Mouse (Mus musculus): Measurements from ENCODE around the gene Atp5g1. TPM values are rescaled to one million over a fixed set of nuclear protein-coding genes. Genes with fewer than 3 reads are reported as not detected.
A peak's percentile ranks its signal among the peaks of the same experiment; 100 is the strongest.

Atp5g1 gene
- polyA plus RNA-seq, 1 experiment: 12.4 TPM

GRCm38 (mm10) chr11:96074351-96075176, 906 bp downstream of the Atp5g1 start:
- no peak for TF ChIP-seq GATA1 (IDR thresholded peaks at IDR 0.05; ENCODE audit: low read length)
- Histone ChIP-seq H3K9me3 (ENCODE audit: control insufficient read depth, low read length) (no peaks in the 10 kb centered on the region), H3K27me3 (ENCODE audit: control insufficient read depth) (no peaks in the 10 kb centered on the region), H3K4me3 (replicated peaks) (peak overlapping the region; percentile 83), H3K36me3 (ENCODE audit: control insufficient read depth) (peaks cover 40% of the 10 kb centered on the region), H3K4me1 (ENCODE audit: control insufficient read depth) (peaks cover 56% of the 10 kb centered on the region)

GRCm38 (mm10) chr11:96073295-96073993, 2.0 kb downstream of the Atp5g1 start:
- Histone ChIP-seq H3K4me1 (ENCODE audit: control insufficient read depth) (peaks cover 56% of the 10 kb centered on the region), H3K4me3 (replicated peaks) (peak overlapping the region; percentile 83), H3K36me3 (ENCODE audit: control insufficient read depth) (peaks cover 45% of the 10 kb centered on the region), H3K27me3 (ENCODE audit: control insufficient read depth) (no peaks in the 10 kb centered on the region), H3K9me3 (ENCODE audit: control insufficient read depth, low read length) (no peaks in the 10 kb centered on the region)
- no peak for TF ChIP-seq TAL1 (IDR thresholded peaks at IDR 0.05; ENCODE audit: low read length)
- no peak for TF ChIP-seq GATA1 (IDR thresholded peaks at IDR 0.05; ENCODE audit: low read length)

DNA sequence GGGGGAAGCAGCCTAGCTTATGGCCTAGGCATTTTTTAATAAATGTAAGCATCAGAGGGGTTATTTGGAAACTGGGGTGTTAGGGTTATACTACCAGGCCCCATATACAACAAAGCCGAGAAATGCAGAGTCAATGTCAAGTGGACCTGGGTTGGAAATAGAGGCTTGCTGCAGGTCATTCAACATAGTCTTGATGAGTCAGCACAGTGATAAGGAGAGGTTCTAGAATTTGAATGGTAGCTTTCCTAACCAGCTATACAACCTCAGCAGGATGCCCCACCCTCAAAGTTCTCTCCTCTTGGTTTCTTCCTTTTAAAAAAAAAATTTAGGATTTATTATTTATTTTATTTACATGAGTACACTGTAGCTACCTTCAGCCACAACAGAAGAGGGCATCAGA, 4.5 kb downstream of the Atp5g1 start:
- H3K36me3 ChIP-seq (ENCODE audit: control insufficient read depth): peaks cover 49% of the 10 kb centered on the region
- peaks cover 51% of the 10 kb centered on the region for H3K4me1 ChIP-seq (ENCODE audit: control insufficient read depth)
- H3K27me3 ChIP-seq (ENCODE audit: control insufficient read depth): no peaks in the 10 kb centered on the region
- TF ChIP-seq GATA1 (IDR thresholded peaks at IDR 0.05; ENCODE audit: low read length): no peak
- TF ChIP-seq TAL1 (IDR thresholded peaks at IDR 0.05; ENCODE audit: low read length): no peak
- no peaks in the 10 kb centered on the region for H3K9me3 ChIP-seq (ENCODE audit: control insufficient read depth, low read length)
- H3K4me3 ChIP-seq (replicated peaks): no peak overlapping the region

DNA sequence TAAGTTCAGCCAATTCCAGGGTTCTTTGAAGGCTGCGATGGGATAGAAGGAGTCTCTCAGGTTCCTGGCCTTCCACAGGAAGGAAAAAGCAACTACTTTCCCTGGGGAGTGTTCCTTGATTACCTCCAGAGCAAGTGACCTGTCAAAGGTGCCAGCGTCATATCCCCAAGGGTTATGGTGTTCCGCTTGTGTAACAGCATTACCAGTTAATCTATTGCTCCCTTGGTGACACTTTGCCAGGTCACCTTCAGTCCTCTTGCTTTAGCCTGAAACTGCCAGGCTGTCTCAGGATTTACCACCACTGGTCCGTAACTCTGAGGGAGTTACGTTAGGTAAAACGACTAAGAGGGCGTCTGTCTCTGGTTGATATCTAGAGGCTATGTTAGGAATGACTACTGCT, 5.1 kb downstream of the Atp5g1 start:
- no peak for TF ChIP-seq TAL1 (IDR thresholded peaks at IDR 0.05; ENCODE audit: low read length)
- no peak for TF ChIP-seq GATA1 (IDR thresholded peaks at IDR 0.05; ENCODE audit: low read length)
- H3K27me3 ChIP-seq (ENCODE audit: control insufficient read depth): no peaks in the 10 kb centered on the region
- H3K4me1 ChIP-seq (ENCODE audit: control insufficient read depth): peaks cover 55% of the 10 kb centered on the region
- H3K36me3 ChIP-seq (ENCODE audit: control insufficient read depth): peaks cover 49% of the 10 kb centered on the region
- no peak overlapping the region for H3K4me3 ChIP-seq (replicated peaks)
- H3K9me3 ChIP-seq (ENCODE audit: control insufficient read depth, low read length): no peaks in the 10 kb centered on the region

GRCm38 (mm10) chr11:96068231-96068630, 7.2 kb downstream of the Atp5g1 start:
- Histone ChIP-seq H3K9me3 (ENCODE audit: control insufficient read depth, low read length) (no peaks in the 10 kb centered on the region), H3K27me3 (ENCODE audit: control insufficient read depth) (no peaks in the 10 kb centered on the region), H3K4me1 (ENCODE audit: control insufficient read depth) (peaks cover 49% of the 10 kb centered on the region), H3K36me3 (ENCODE audit: control insufficient read depth) (peaks cover 39% of the 10 kb centered on the region), H3K4me3 (replicated peaks) (no peak overlapping the region)
- TF ChIP-seq TAL1 (IDR thresholded peaks at IDR 0.05; ENCODE audit: low read length) (no peak), GATA1 (IDR thresholded peaks at IDR 0.05; ENCODE audit: low read length) (no peak)

DNA sequence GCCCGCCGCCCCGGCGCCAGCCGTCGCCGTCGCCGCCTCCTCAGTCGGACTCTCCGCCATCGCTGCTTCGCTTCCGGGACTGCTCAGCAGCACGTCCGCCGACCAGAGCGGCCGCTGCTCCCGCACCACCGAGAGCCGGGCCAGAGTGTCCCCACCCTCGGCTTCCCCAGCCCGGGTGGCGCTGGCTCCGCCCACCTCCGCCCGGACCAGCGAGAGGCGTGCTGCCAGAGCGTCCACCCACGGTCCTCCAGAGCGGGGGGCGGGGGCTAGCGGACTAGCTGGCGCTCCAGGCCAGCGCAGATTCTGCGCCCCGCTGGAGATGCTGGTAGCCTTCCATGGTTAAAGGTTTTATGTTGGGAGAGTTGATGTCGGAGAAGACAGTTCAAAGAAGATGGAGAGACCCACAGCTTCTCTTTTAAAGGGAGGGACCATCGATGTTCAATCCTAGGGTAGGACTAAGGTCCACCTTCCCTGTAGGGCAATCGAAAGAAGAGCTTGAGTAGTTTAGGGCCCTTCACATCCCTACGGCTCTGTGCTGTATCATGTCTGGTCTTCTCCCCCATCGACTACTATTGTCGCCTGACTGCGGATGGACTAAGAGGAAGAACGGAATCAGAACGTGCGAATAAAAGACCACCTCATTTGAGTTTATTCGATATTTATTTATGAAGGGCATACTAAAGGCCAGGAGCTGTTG, 10.1 kb downstream of the Atp5g1 start, which contains the start of gene Ube2z:
TSS of gene Ube2z (minus strand) at position 174 of the 697 bp plus-strand sequence.
- Histone ChIP-seq H3K36me3 (ENCODE audit: control insufficient read depth) (peaks cover 47% of the 10 kb centered on the region), H3K4me1 (ENCODE audit: control insufficient read depth) (peaks cover 39% of the 10 kb centered on the region), H3K9me3 (ENCODE audit: control insufficient read depth, low read length) (no peaks in the 10 kb centered on the region), H3K27me3 (ENCODE audit: control insufficient read depth) (no peaks in the 10 kb centered on the region), H3K4me3 (replicated peaks) (peak within 1 kb of the TSS; percentile 95)
- TF ChIP-seq GATA1 (IDR thresholded peaks at IDR 0.05; ENCODE audit: low read length) (no peak), TAL1 (IDR thresholded peaks at IDR 0.05; ENCODE audit: low read length) (no peak)

DNA sequence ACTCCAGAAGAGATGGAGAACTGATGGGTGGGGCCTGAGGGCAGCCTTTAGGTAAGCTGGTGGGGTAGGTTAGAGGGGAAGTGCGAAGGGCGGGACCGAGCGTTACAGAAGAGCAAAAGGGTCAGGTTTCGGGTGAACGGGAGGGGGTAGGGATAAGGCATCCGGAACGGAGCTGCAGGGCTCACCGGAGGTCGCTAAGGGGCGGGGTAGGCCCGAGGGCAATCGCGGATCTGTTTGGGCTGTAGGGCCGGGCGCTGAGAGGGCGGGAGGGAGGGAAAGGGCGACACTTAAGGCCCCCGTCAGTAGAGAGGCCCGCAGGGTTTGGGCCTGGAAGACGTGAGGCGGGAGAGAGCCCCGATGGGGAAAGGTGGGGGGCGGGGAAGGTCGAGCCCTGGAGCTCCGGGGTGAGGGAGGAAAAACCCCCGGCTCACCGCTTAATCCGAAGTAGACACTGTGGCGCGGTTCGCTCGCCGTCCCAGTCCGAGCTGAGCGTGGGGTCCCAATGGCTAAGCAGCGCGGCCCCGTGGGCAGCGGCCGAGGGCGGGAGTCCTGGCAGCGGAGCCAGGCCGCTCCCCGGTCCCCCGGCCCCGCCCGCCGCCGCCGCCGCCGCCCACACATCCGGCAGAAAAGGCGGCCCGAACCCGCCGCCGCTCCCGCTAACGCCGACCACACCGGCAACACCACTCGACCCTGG, 10.8 kb downstream of the Atp5g1 start:
- H3K27me3 ChIP-seq (ENCODE audit: control insufficient read depth): no peaks in the 10 kb centered on the region
- no peaks in the 10 kb centered on the region for H3K9me3 ChIP-seq (ENCODE audit: control insufficient read depth, low read length)
- peaks cover 37% of the 10 kb centered on the region for H3K4me1 ChIP-seq (ENCODE audit: control insufficient read depth)
- H3K4me3 ChIP-seq (replicated peaks): peak overlapping the region; percentile 95
- TF ChIP-seq TAL1 (IDR thresholded peaks at IDR 0.05; ENCODE audit: low read length) (no peak), GATA1 (IDR thresholded peaks at IDR 0.05; ENCODE audit: low read length) (no peak)
- peaks cover 47% of the 10 kb centered on the region for H3K36me3 ChIP-seq (ENCODE audit: control insufficient read depth)

DNA sequence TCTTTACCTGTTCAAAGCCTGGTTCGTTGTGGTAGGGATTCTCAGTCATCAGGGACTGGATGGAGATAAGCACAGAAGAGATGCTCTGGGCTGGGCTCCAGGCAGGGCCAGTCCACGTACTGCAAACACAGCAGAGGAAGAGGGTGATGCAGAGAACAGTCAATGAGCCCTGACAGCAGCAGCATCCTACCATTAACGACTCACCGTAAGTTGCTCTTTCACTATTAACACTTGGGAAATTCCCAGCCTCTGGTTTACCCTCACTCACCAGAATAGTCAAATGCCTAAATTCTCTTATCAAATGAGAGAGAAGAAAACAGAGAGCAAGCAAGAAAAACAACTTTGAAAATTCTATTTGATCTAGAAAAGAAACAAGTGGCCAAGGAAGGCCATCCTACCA, 17.2 kb downstream of the Atp5g1 start:
- no peak for TF ChIP-seq GATA1 (IDR thresholded peaks at IDR 0.05; ENCODE audit: low read length)
- TF ChIP-seq TAL1 (IDR thresholded peaks at IDR 0.05; ENCODE audit: low read length): no peak
- H3K9me3 ChIP-seq (ENCODE audit: control insufficient read depth, low read length): no peaks in the 10 kb centered on the region

More for the DNA sequence above, 17.2 kb downstream of the Atp5g1 start:
- H3K4me3 ChIP-seq (replicated peaks): no peak overlapping the region
- peaks cover 93% of the 10 kb centered on the region for H3K36me3 ChIP-seq (ENCODE audit: control insufficient read depth)
- H3K4me1 ChIP-seq (ENCODE audit: control insufficient read depth): peaks cover 10% of the 10 kb centered on the region
- no peaks in the 10 kb centered on the region for H3K27me3 ChIP-seq (ENCODE audit: control insufficient read depth)

All from erythroblast, embryonic 14.5 days (primary cell).